Mouse (Mus musculus) G1E (cell line): ENCODE data around the gene Gm17018.
A peak's percentile ranks its signal among the peaks of the same experiment; 100 is the strongest.

Experiments used
- CTCF ChIP-seq: IDR thresholded peaks from 2 replicates; pipeline ENCODE4 v1.5.1; 2012; ENCODE audit warnings: low read depth, low read length, inconsistent platforms, mixed read lengths
- GATA1 ChIP-seq: IDR thresholded peaks from 2 replicates; pipeline ENCODE4 v1.6.1; 2012; ENCODE audit warnings: borderline replicate concordance, low read length, inconsistent platforms, mixed read lengths
- GATA2 ChIP-seq: IDR thresholded peaks from 2 replicates; pipeline ENCODE4 v1.6.1; 2012; ENCODE audit warnings: low read depth, low read length, inconsistent platforms, borderline replicate concordance
- POLR2AphosphoS5 ChIP-seq: IDR thresholded peaks from 2 replicates; pipeline ENCODE4 v1.6.1; 2012; ENCODE audit warnings: low read depth, low read length, inconsistent platforms; ENCODE audit not compliant: insufficient replicate concordance

DNA sequence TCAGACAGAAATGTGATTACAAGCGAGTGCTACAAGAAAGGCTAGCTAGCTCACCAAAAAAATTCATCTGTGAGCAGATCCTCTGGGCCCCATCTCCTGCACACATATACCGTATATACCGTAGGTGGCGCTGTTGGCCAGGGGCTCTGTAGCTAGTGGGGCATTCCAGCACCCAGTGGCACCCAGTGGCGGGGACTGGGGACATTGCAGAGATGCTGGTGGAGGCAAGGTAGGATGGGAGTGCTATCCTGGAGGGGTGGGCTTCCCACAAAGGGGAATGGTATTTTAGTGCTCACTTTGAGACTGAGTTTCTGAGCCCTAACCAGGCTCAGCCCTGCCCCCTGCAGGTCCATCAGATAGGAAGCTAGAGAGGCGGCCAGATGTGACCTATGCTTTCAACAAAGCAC is 13.4 kb downstream of the Gm17018 start:
- TF ChIP-seq GATA1 (no peak), CTCF (peak; percentile 89), GATA2 (no peak), POLR2AphosphoS5 (no peak)
